Mouse (Mus musculus) brain, embryonic 14.5 days (tissue): Measurements from ENCODE around the gene Gm960. TPM values are rescaled to one million over a fixed set of nuclear protein-coding genes. Genes with fewer than 3 reads are reported as not detected.

Experiments
- DNase-seq: peaks from one replicate; pipeline ENCODE4 v3.0.0-alpha.2; 2011; ENCODE audit warnings: low read depth
- CTCF ChIP-seq: fragments of 200-500 bp; IDR thresholded peaks from 2 replicates; pipeline ENCODE4 v1.5.1; 2012; ENCODE audit warnings: inconsistent platforms, mild to moderate bottlenecking, moderate library complexity, borderline replicate concordance; ENCODE audit not compliant: insufficient read depth, insufficient read length; ENCODE audit errors: extremely low read depth
- POLR2A ChIP-seq: fragments of 200-500 bp; IDR thresholded peaks from 2 replicates; pipeline ENCODE4 v1.6.1; 2012; ENCODE audit warnings: mild to moderate bottlenecking, inconsistent platforms, borderline replicate concordance; ENCODE audit not compliant: poor library complexity, insufficient read depth, insufficient read length, severe bottlenecking; ENCODE audit errors: extremely low read depth
- polyA plus RNA-seq: library from polyadenylated mRNA; depleted of rRNA; stranded (reverse); fragments of >200 nt; gene quantifications from 2 replicates; pipeline ENCODE4 v1.2.3, GENCODE M21; 2012

Gm960 gene
- polyA plus RNA-seq, 1 experiment: 3.3 TPM

DNA sequence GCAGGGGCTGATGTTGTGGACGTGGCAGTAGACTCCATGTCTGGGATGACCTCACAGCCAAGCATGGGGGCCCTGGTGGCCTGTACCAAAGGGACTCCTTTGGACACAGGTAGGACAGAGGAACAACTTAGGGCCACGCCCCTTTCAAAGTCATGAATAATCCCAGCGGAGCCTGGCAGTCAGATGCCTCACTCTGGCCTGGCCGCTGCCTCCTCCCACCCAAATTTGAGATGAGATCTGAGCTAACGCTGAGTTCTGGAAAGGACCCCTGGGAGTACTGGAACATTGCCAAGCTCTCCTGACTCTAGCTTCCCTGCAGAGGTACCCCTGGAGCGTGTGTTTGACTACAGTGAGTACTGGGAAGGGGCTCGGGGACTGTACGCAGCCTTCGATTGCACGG, 79.0 kb downstream of the Gm960 start:
- DNase-seq: no peak
- no peak for TF ChIP-seq CTCF
- no peak for TF ChIP-seq POLR2A

DNA sequence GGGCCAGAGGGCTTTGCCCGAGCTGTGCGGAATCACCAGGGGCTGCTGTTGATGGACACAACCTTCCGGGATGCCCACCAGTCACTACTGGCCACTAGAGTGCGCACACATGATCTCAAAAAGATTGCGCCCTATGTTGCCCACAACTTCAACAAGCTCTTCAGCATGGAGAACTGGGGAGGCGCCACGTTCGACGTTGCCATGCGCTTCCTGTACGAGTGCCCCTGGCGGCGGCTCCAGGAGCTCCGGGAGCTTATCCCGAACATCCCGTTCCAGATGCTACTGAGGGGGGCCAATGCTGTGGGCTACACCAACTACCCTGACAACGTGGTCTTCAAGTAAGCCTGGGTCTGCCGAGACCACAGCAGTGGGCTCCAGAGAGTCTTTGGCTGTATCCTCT, 80.3 kb downstream of the Gm960 start:
- peak; percentile 65 for DNase-seq

DNA sequence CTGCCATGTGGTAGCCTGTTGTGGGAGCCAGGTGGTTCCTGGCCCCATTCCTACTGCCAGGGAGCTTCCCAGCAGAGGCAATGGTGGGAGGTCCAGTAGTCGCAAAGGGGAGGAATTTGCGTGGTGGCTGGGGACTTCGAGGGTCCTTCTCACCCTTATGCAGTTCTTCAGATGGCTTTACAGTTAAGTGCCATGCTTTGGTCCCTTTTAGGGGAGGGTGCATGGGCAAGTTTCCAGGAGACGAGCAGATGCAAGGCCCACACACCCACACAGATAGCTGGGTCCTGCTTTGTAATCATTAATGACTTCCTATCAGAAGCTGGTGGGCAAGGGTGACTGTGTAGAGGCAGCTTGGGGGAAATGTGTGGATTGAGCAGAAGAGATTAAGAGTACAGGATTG, 81.9 kb downstream of the Gm960 start:
- TF ChIP-seq CTCF (no peak), POLR2A (no peak)
- DNase-seq: no peak

More for the DNA sequence above, 80.3 kb downstream of the Gm960 start:
- no peak for TF ChIP-seq POLR2A
- TF ChIP-seq CTCF: peak; percentile 46; the same call in 1 of the 2 replicates

DNA sequence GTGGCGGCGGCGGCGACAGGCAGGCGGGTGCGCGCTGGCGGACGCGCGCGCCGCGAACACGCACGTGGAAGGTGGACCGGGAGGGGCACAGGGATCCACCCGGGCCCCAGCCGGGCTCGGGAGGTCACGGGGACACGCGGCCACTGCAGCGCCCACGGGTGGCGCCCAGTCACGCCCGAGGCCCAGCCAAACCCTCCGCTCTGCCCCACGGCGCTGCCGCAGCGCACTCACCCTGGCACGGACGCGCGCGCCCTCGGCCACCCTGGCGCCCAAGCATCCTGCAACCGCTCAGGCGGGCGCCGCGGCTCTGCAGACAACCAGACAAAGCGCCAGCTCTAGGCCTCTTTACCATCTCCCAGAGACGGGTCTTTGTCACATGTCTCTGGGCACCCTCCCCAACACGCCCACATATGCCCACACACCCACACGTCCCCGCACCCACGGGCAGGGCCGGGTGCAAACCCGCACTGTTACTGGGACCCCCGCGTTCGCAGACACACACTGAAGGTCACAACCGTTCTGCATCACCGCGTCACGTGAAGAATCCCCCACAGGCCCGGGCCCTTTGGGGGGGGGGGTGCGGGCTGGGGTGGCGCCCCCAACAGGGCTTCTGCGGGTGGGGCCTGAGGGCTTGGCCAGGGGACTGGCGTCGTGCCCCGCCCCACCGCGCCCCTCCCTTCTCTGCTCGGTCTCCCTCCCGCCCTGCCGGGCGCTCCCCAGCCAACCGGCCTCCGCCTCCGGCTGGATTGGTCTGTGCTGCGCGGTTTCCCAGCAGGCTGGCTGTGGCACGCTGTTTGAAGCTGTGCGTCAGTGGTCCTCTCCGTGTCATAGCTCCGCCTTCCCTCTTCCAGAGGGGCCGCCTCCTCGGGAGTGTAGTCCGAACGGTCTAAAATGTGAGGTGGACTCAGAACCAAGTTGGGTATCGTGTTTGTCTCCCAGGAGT, 83.0 kb downstream of the Gm960 start, which contains the start of gene Lrfn4:
Gene Lrfn4 (minus strand): TSS at position 517 of the 943 bp plus-strand sequence.
- TF ChIP-seq POLR2A (peak; percentile 65), CTCF (no peak)
- DNase-seq: peak; percentile 97

GRCm38 (mm10) chr19:4614305-4615150, 83.9 kb downstream of the Gm960 start:
- TF ChIP-seq CTCF (no peak), POLR2A (no peak)
- DNase-seq: peak; percentile 46

DNA sequence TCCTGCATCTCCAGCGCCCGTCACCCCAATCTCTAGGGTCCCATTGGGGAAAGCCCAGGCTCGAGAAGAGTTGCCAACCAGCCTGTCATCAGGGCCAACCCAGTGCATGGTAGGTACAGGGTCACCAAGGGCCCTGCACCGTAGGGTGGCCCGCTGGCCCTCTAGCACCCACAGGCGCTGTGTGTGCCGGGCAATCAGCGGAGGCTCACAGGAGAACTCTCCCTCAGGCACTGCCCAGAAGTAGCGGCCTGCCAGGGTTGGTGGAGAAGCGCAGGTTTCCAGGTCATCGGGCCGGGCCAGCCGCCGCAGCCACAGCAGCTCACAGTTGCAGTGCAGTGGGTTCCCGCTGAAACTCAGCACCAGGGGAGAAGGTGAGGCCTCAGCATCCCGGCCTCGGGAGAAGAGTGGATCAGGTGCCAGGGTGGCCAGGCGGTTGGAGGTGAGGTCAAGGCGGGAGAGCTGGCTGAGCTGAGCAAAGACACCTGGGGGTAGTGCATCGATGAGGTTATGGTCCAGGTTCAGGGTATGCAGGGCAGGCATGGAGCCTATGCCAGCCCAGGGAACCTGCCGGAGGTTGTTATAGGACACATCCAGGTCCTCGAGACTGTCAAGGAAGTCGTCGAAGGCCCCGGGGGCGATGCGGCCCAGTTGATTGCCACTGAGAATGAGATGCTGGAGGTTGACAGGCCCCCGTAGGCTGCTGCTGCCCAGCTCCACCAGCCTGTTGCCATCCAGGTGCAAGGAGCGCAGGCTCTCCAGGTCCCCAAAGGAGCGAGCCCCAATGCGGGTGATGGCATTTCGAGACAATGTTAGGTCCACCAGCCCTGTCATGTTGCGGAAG, 84.8 kb downstream of the Gm960 start:
- DNase-seq: no peak
- no peak for TF ChIP-seq POLR2A
- TF ChIP-seq CTCF: no peak

DNA sequence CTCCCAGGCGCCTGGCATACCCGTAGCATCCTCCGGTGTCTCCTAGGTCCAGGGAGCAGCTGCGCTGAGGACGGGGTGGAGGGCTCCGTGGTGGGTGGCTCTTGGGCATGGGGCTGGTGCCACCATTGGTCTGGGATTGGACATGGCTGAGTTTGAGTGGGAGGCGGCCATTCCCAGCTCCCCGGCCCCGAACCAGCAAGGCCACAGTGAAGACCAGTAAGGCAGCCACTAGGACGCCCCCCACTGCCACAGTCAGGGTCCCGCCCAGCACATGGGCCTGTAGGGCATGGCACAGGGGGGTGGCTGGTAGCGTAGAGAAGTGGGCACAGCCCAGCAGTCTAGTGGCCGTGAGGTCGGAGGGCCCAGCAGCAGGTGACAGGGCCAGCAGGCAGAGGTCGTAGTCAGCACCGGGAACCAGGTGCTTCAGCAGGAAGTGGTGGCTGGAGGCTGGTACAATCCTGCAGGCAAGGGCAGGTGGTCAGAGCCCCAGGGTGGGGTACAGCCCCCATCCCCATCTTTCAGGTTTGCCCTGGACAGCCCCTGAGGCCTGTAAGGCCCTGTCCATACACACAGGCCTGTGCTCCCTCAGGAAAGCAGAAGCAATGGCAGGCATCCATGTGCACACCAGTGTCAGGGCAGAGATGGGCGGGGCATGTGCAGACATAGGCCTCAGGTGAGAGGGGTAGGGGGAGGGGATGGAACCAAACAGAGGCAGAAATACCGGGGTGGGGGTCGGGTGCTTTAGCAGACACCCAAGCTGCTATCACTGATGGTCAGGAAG, 86.1 kb downstream of the Gm960 start:
- TF ChIP-seq POLR2A (no peak), CTCF (no peak)
- no peak for DNase-seq

DNA sequence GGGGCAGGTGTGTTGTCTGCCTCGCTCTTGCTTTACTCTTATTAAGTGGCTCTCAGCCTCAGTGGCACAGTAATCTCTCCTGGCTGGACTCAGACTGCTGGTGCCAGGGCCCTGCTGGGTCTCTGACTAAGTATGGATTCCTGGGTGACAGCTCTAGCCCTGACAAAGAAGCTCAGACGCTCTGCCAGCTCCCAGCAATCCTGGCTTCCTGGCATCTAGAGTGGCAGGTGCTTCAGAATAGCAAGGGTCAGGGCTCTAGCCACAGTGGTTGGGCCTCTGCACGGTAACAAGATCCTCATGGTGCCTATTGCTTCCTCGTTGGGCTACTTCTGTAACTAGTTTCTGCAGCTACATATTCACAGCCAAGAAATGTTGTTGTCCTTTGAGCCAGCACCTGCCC, 88.4 kb downstream of the Gm960 start:
- TF ChIP-seq POLR2A: no peak
- no peak for TF ChIP-seq CTCF
- no peak for DNase-seq

- TF ChIP-seq CTCF (no peak), POLR2A (no peak)
- no peak for DNase-seq
Measured at GRCm38 (mm10) chr19:4608511-4608910, 90.0 kb downstream of the Gm960 start.

DNA sequence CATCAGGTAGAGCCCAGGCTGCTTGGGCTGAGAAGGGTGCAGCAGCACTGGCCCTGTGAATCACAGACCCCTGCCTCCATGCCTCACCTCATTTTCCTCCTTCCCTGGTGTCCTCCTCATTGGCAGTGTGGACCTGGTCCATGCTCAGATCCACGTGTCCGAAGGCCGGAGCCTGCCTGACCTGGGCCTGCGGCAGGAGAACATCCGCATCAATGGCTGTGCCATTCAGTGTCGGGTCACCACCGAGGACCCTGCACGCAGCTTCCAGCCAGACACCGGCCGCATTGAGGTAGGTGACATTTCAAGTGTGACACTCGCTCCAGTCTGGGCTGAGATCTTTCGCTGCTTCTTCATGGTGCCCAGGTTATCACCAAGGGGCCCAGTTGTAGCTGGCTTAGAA, 91.1 kb downstream of the Gm960 start:
- TF ChIP-seq CTCF (no peak), POLR2A (no peak)
- DNase-seq: no peak

GRCm38 (mm10) chr19:4605654-4606053, 92.8 kb downstream of the Gm960 start:
- TF ChIP-seq CTCF (no peak), POLR2A (no peak)
- no peak for DNase-seq

GRCm38 (mm10) chr19:4603801-4604723, 94.4 kb downstream of the Gm960 start:
- DNase-seq: no peak
- no peak for TF ChIP-seq POLR2A
- TF ChIP-seq CTCF: peak; percentile 46; the same call in 1 of the 2 replicates
